Mouse (Mus musculus): ENCODE measurements around the gene 2610528J11Rik. TPM values are rescaled to one million over a fixed set of nuclear protein-coding genes. Genes with fewer than 3 reads are reported as not detected.
A peak's percentile ranks its signal among the peaks of the same experiment; 100 is the strongest.

2610528J11Rik gene
- total and polyA plus RNA-seq, 3 experiments, result not detected

DNA sequence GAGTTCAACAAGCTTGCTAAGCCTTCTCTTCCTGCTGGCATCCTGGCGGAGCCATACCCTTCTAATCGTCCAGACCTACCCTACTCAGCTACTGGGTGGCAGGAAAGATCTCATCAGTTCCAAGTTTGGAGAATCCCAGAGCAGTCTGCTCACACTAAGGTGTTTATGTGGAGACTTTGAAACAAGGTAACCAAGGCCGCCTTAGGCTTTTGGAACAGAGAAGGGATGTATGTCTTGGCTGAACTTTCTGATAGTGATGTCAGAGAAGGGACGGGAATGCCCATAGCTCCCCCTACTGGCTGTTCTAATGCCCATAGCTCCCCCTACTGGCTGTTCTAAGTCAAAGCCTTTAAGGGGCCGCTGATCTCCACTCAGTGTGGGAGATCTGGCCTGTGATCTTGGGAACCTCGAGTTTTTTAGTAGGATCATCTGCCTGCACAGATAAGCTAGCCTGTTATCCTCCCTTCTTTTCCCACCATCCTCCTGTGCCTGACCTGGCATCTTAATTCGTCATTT, 39.4 kb downstream of the 2610528J11Rik start:
- TF ChIP-seq KAT2A (IDR thresholded peaks at IDR 0.05; ENCODE audit: insufficient replicate concordance, low read length), result no peak
- no peak for TF ChIP-seq MEF2A (IDR thresholded peaks at IDR 0.05; ENCODE audit: borderline replicate concordance, low read depth, low read length)
- no peak for TF ChIP-seq ZMIZ1 (IDR thresholded peaks at IDR 0.05; ENCODE audit: low read depth, low read length)
- TF ChIP-seq MAX (IDR thresholded peaks at IDR 0.05; ENCODE audit: low read length), result no peak
- TF ChIP-seq USF1 (IDR thresholded peaks at IDR 0.05; ENCODE audit: low read depth, low read length), result no peak
- TF ChIP-seq USF2 (conservative IDR thresholded peaks at IDR 0.05; ENCODE audit: low read depth, low read length), result no peak
- TF ChIP-seq IRF4 (IDR thresholded peaks at IDR 0.05; ENCODE audit: low read depth, low read length), result peak; percentile 32; the same call in 1 of the 2 replicates
- TF ChIP-seq EP300 (IDR thresholded peaks at IDR 0.05; ENCODE audit: low read length), result no peak
- TF ChIP-seq POLR2AphosphoS2 (IDR thresholded peaks at IDR 0.05; ENCODE audit: low read depth, low read length), result no peak
- no peak for TF ChIP-seq ELF1 (IDR thresholded peaks at IDR 0.05; ENCODE audit: low read depth, low read length)
- TF ChIP-seq CHD2 (IDR thresholded peaks at IDR 0.05; ENCODE audit: low read length), result no peak
- TF ChIP-seq CHD1 (IDR thresholded peaks at IDR 0.05; ENCODE audit: low read depth, low read length), result no peak
- no peak for TF ChIP-seq ZC3H11A (IDR thresholded peaks at IDR 0.05; ENCODE audit: low read depth, low read length)
- TF ChIP-seq ZNF384 (IDR thresholded peaks at IDR 0.05; ENCODE audit: low read depth, low read length), result no peak
- 0 out of 2 replicates have a peak, but pooled peaks have one; percentile 33 for TF ChIP-seq TCF12 (IDR thresholded peaks at IDR 0.05; ENCODE audit: low read depth, low read length)
- TF ChIP-seq CTCF (conservative IDR thresholded peaks at IDR 0.05 in 1 of 2, IDR thresholded peaks at IDR 0.05 in 1 of 2; ENCODE audit: low read depth in 2 of 2, low read length in 2 of 2), result peak; percentile 96 to 100
- TF ChIP-seq JUN (IDR thresholded peaks at IDR 0.05; ENCODE audit: insufficient read depth, low read depth, low read length), result no peak
- no peak for TF ChIP-seq PAX5 (IDR thresholded peaks at IDR 0.05; ENCODE audit: low read length)
- no peak for TF ChIP-seq TBP (conservative IDR thresholded peaks at IDR 0.05; ENCODE audit: low read depth, low read length)
- TF ChIP-seq NELFE (IDR thresholded peaks at IDR 0.05; ENCODE audit: low read depth, low read length), result peak; percentile 96
- no peak; the same call in 1 of the 2 replicates for TF ChIP-seq RCOR1 (conservative IDR thresholded peaks at IDR 0.05; ENCODE audit: low read depth, low read length)
- TF ChIP-seq SIN3A (IDR thresholded peaks at IDR 0.05; ENCODE audit: low read length), result 0 out of 2 replicates have a peak, but pooled peaks have one; percentile 28
- no peak for TF ChIP-seq HCFC1 (IDR thresholded peaks at IDR 0.05; ENCODE audit: low read depth, low read length)
- TF ChIP-seq UBTF (IDR thresholded peaks at IDR 0.05; ENCODE audit: low read depth, low read length), result no peak
- 0 out of 2 replicates have a peak, but pooled peaks have one; percentile 29 for TF ChIP-seq MAZ (IDR thresholded peaks at IDR 0.05; ENCODE audit: low read depth, low read length)
- TF ChIP-seq SMC3 (IDR thresholded peaks at IDR 0.05; ENCODE audit: low read depth, low read length), result peak; percentile 77
- TF ChIP-seq RAD21 (IDR thresholded peaks at IDR 0.05; ENCODE audit: low read depth, low read length), result peak; percentile 79
- TF ChIP-seq JUND (conservative IDR thresholded peaks at IDR 0.05; ENCODE audit: low read depth, low read length), result 0 out of 2 replicates have a peak, but pooled peaks have one; percentile 45
- TF ChIP-seq NRF1 (IDR thresholded peaks at IDR 0.05; ENCODE audit: low read depth, low read length), result no peak
- TF ChIP-seq GABPA (IDR thresholded peaks at IDR 0.05; ENCODE audit: insufficient replicate concordance, low read depth, low read length), result no peak
- no peak for TF ChIP-seq E2F4 (IDR thresholded peaks at IDR 0.05; ENCODE audit: insufficient replicate concordance, low read depth, low read length)
- no peak for TF ChIP-seq ZKSCAN1 (IDR thresholded peaks at IDR 0.05; ENCODE audit: borderline replicate concordance, low read depth, low read length)
- TF ChIP-seq MXI1 (IDR thresholded peaks at IDR 0.05; ENCODE audit: low read depth, low read length), result no peak
- no peak for TF ChIP-seq BHLHE40 (IDR thresholded peaks at IDR 0.05; ENCODE audit: low read depth, low read length)
- no peak for TF ChIP-seq MAFK (IDR thresholded peaks at IDR 0.05; ENCODE audit: insufficient replicate concordance, low read length)
- TF ChIP-seq ETS1 (conservative IDR thresholded peaks at IDR 0.05; ENCODE audit: low read depth, low read length), result no peak
- TF ChIP-seq POLR2A (IDR thresholded peaks at IDR 0.05; ENCODE audit: low read depth, low read length), result no peak
- no peak for TF ChIP-seq MYC (IDR thresholded peaks at IDR 0.05; ENCODE audit: low read depth, low read length)
- Histone ChIP-seq H3K4me2 (ENCODE audit: insufficient read depth, low read depth, poor library complexity, severe bottlenecking) (no peak overlapping the region), H3K9me3 (replicated peaks; ENCODE audit: low read length) (peaks cover 4% of the 10 kb centered on the region), H3K36me3 (replicated peaks in 1 of 2; ENCODE audit: control insufficient read depth in 1 of 2, insufficient read depth in 1 of 2, low read length in 1 of 2) (no peaks in the 10 kb centered on the region), H3K9ac (ENCODE audit: insufficient read depth, low read depth) (no peak overlapping the region), H3K4me3 (replicated peaks in 1 of 3; ENCODE audit: low read depth in 2 of 3, low read length in 2 of 3, poor library complexity in 1 of 3) (no peak overlapping the region), H3K79me2 (replicated peaks; ENCODE audit: control insufficient read depth, extremely low read depth, insufficient read depth, poor library complexity, severe bottlenecking) (no peaks in the 10 kb centered on the region), H3K27me3 (replicated peaks) (peaks cover 90% of the 10 kb centered on the region), H3K27ac (ENCODE audit: insufficient read depth, low read depth) (no peak overlapping the region), H3K4me1 (ENCODE audit: control insufficient read depth in 1 of 2, insufficient read depth in 2 of 2) (no peaks in the 10 kb centered on the region)
- DNase-seq (ENCODE audit: extremely low read depth), result peak; percentile 66
- in situ Hi-C loops (cut with MboI; ENCODE audit: low pct_ligation_motif_present, low pct_unique_long_range_greater_than_20kb, low sequenced_read_pairs), result loop anchor here (10.0 kb wide), 1 partner anchor 341 kb away; no protein-coding TSS in a partner anchor
- dilution Hi-C loops (cut with MboI; ENCODE audit: extremely low pct_ligation_motif_present, extremely low pct_unique_long_range_greater_than_20kb, low sequenced_read_pairs), result no loop called here
